Mouse (Mus musculus) 3134 (cell line): ENCODE results near the gene Cd82.

Experiments
- DNase-seq: peaks from one replicate; pipeline ENCODE4 v3.0.0-alpha.2; 2011; ENCODE audit warnings: low spot score; ENCODE audit not compliant: insufficient read length; ENCODE audit errors: extremely low read depth

Cd82 gene

GRCm38 (mm10) chr2:93462760-93463159 lies at the start of gene Cd82:
Gene Cd82, minus strand, starts transcription at chr2:93463140.
- DNase-seq, result peak; percentile 96

DNA sequence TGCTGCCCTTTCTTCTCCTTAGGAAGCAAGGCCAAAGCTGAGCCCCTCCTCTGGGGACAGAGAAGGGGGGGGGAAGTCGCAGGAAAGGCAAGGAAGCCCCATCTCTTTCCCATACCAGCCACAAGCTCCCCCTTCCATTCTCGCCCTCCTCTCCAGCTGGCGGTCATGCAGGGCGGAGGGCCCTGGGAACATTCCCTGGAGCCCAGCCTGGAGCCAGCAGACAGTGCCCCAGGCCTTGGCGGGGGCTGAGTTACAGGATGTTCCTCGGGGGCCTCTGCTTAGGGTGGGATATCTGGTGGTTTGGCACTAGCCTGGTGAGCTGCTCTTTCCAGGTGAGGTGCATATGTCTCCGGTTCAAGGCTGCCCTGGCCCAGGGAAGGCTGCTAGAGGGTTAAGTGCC lies 49.2 kb upstream of the Cd82 start:
- peak; percentile 46 for DNase-seq

- peak; percentile 67 for DNase-seq
Measured at GRCm38 (mm10) chr2:93510839-93511238, 47.9 kb upstream of the Cd82 start.

DNA sequence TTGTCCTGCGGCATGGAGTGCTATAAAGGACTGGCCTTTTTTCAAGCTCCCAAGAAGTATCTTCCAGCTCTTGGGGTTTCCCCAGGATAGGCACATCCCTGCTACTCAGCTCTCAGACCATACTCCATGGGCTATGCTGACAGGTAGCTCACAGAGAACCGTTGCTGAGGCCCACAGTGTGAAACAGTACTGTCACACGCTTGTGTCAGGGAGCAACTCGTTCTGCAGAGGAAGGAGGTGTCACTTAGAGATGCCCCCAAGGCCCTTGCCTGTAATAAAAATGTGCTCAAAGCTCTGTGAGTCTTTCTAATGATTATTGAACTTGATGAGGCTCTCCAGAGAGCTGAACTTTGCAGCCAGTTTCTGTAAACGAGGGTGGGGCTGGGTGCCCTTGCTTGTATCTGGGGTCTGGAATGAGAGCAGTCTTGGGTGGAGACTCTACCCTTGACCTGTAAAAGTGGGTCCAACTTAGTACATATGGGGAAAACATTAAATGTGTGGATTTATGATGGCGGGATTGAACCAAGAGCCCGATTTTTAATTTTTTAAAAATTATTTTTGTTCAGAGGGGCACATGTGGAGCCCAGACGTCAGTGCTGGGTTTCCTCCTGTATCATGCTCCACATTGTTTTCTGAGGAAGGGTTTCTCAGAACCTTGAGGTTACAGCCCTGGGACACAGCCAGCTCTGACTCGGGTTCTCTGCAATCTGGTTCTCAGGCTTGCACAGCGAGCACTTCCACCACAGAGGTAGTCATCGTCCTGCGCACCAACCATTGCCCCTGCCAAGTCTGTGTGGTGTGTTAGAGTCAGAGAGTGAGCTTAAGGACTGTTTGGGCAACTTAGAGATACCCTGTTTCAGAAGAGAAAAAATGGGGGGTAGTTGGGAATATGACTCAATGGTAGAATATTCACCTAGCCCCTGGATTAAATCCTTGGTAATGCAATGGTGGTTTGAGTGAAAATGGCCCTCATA lies 47.1 kb upstream of the Cd82 start:
- peak; percentile 76 for DNase-seq

- no peak for DNase-seq
Measured at GRCm38 (mm10) chr2:93505091-93505490, 42.2 kb upstream of the Cd82 start.

DNA sequence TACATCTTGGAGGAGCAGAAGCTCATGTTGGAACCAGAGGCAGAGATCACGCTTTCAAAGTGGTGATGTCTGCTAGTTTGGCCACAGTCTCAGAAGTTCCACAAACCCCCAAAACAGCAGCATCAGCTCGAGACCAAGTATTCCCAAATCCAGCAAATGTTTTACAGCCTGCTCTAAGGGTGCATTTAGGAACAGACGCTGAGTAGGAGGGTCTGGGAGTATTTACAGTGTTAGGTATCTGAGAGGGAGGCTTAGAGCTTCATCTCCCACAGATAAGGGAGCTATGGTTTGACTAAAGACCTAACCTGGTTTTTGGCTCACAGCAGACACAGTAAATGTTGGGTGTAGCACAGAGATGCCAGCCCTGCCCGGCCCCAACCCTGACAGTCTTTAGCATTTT lies 40.4 kb upstream of the Cd82 start:
- DNase-seq, result no peak

GRCm38 (mm10) chr2:93501303-93501702 lies 38.4 kb upstream of the Cd82 start:
- DNase-seq, result no peak

DNA sequence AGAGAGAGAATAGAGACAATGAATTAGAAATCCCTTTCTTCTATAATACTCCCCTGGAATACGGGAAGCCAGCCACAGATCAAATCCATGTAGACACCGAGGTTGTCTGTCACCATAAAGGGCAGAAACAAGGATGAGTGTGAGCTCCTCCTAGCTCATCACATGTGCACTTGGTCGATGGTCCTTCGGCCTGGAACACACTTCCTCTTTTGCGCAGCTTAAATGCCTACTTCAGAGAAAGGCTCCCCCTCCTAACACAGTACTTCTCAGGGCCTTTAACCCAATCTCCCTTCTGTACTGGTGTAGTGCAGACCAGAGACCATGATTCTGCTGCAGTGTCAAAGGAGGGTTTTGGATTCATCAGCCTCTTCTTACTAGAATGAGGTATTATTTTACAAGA lies 34.3 kb upstream of the Cd82 start:
- DNase-seq, result no peak

GRCm38 (mm10) chr2:93495170-93495569 lies 32.2 kb upstream of the Cd82 start:
- DNase-seq, result no peak

- DNase-seq, result no peak
Measured at GRCm38 (mm10) chr2:93493541-93493940, 30.6 kb upstream of the Cd82 start.

DNA sequence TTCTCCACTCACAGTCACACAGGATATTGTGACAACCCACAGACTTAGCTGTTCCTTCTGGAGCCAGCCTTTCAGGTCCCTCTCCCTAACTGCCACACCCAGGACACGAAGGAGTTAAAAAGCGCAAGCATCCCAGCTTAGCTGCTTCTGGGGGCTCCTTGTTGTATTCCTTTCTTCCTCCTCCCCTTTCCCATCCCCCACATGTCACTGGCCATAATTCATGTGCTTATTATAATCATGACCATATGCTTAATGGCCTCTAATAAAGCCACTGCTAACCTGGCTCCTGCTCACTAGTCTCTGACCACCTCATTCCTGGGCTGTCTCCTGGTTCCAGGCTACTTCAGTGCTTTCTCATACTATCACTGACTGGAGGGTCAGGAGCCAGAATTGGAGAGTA lies 27.6 kb upstream of the Cd82 start:
- DNase-seq, result no peak

- DNase-seq, result no peak
Measured at GRCm38 (mm10) chr2:93488911-93489587, 26.1 kb upstream of the Cd82 start.

GRCm38 (mm10) chr2:93485459-93485858 lies 22.5 kb upstream of the Cd82 start:
- no peak for DNase-seq

GRCm38 (mm10) chr2:93482036-93482644 lies 19.2 kb upstream of the Cd82 start:
- DNase-seq, result no peak

DNA sequence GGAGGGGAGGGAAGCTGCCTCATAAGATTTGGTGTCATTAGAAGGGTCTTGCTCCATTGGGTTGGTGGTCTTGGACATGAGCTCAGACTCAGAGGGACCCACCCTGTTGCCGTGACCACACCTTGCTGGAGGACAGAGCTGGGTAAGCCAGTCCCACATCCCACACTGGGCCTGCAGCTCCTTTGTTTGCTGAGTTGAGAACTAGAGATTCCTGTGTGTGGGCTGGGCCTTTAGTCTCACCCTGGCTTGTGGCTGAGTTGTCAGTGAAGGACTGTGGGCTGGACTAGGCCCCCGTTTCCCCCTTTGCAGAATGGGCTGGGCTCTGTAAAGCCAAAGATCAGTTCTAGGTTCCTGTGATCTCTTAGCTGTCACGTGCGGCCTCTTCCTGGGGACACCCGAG lies 15.8 kb upstream of the Cd82 start:
- DNase-seq, result no peak

DNA sequence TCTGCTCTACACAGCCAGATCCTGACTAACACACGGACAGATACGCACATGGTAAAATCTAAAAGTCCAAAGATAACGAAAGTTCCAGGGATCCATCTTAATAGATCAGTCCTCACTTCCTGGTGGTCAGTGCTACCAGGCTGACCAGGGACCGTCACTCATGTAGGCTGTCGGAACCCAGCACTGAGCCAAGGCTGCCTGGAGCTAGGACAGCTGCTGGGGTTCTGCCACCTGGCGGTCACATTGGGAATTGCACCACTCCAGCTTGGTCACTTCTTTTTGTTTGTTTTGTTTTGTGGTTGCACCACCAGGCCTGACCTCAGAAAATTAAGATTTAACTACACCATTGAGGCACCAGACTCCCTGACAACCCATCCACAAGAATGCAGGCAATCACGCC lies 14.6 kb upstream of the Cd82 start:
- no peak for DNase-seq

DNA sequence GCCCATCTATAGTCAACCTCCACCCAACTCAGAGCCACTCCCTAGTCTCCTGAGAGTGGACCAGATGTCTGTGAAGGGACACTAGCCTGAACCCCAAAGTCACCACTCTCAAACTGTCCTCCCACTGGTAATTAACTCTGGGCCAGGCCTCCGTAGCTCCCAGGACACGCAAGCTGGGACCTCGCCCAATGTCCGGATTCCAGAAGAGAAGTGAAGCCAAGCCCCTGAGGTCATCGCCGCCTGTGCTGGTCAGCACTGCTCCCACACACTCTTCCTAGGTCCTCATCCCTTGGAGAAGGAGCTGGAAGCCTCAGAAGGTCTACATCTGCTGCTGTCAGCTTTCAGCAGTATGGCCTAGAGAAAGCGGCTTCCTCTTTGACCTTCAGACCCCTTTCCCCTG lies 13.5 kb upstream of the Cd82 start:
- DNase-seq, result no peak

DNA sequence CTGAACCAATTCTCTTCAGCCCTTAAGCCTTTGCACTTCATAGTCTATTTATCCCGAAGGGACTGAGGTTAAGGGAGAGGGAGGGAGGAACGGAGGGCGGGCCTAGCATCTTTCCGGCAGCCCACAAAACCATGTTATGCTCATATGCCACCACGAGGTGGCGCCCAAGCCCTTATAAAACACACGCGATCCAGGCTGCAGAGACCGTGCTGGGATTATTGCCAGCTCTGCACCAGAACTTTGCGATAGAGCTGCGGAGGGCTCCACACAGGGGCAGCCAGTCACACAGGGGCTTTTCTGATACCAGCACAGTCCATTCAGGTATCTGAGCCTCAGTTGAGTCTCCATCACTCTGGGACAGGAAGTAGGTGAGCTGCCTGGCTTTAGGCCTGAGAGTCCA lies 12.1 kb upstream of the Cd82 start:
- peak; percentile 53 for DNase-seq

- no peak for DNase-seq
Measured at GRCm38 (mm10) chr2:93473915-93474314, 11.0 kb upstream of the Cd82 start.

- peak; percentile 57 for DNase-seq
Measured at GRCm38 (mm10) chr2:93470849-93471576, 8.1 kb upstream of the Cd82 start.

GRCm38 (mm10) chr2:93470127-93470526 lies 7.2 kb upstream of the Cd82 start:
- no peak for DNase-seq
